Mouse (Mus musculus): ENCODE measurements around the gene Got1. TPM values are rescaled to one million over a fixed set of nuclear protein-coding genes. Genes with fewer than 3 reads are reported as not detected.
A peak's percentile ranks its signal among the peaks of the same experiment; 100 is the strongest.
"Not testable (repeated sequence)": the region's sequence is repeated elsewhere in the genome, so short reads cannot be mapped to it uniquely, and the experiment has no call there.

The Got1 gene
- total RNA-seq, 2 experiments from 2014 or later, result 324 to 342 TPM

- intact Hi-C loops (cut with DNase I), result no loop called here
- DNase-seq (ENCODE audit: low spot score in 2 of 2), result no peak
Observed at GRCm38 (mm10) chr19:43525566-43525965, 1.2 kb upstream of the Got1 start.

GRCm38 (mm10) chr19:43525104-43525482 is 688 bp upstream of the Got1 start:
- intact Hi-C loops (cut with DNase I), result no loop called here
- peak; percentile 62 to 73 for DNase-seq (ENCODE audit: low spot score in 2 of 2)

GRCm38 (mm10) chr19:43523551-43523950 is 854 bp downstream of the Got1 start:
- DNase-seq (ENCODE audit: low spot score in 2 of 2), result peak; percentile 62 to 87
- intact Hi-C loops (cut with DNase I), result no loop called here

GRCm38 (mm10) chr19:43521996-43522395 is 2.4 kb downstream of the Got1 start:
- peak in 1 of 2 experiments; percentile 73 for DNase-seq (ENCODE audit: low spot score in 2 of 2)

GRCm38 (mm10) chr19:43521362-43521761 is 3.0 kb downstream of the Got1 start:
- DNase-seq (ENCODE audit: low spot score in 2 of 2), result no peak
- intact Hi-C loops (cut with DNase I), result no loop called here

More at GRCm38 (mm10) chr19:43521996-43522395, 2.4 kb downstream of the Got1 start:
- intact Hi-C loops (cut with DNase I), result no loop called here

GRCm38 (mm10) chr19:43520402-43520801 is 4.0 kb downstream of the Got1 start:
- intact Hi-C loops (cut with DNase I), result no loop called here
- DNase-seq (ENCODE audit: low spot score in 2 of 2), result no peak

- peak in 1 of 2 experiments; percentile 41 for DNase-seq (ENCODE audit: low spot score in 2 of 2)
- intact Hi-C loops (cut with DNase I), result no loop called here
Observed at GRCm38 (mm10) chr19:43519226-43519625, 5.2 kb downstream of the Got1 start.

GRCm38 (mm10) chr19:43518261-43518660 is 6.1 kb downstream of the Got1 start:
- no peak for DNase-seq (ENCODE audit: low spot score in 2 of 2)
- intact Hi-C loops (cut with DNase I), result no loop called here

GRCm38 (mm10) chr19:43517808-43518207 is 6.6 kb downstream of the Got1 start:
- DNase-seq (ENCODE audit: low spot score in 2 of 2), result no peak
- intact Hi-C loops (cut with DNase I), result no loop called here

GRCm38 (mm10) chr19:43517320-43517719 is 7.1 kb downstream of the Got1 start:
- intact Hi-C loops (cut with DNase I), result no loop called here
- DNase-seq (ENCODE audit: low spot score in 2 of 2), result no peak

GRCm38 (mm10) chr19:43516397-43517035 is 7.9 kb downstream of the Got1 start:
- DNase-seq (ENCODE audit: low spot score in 2 of 2), result no peak
- intact Hi-C loops (cut with DNase I), result no loop called here

GRCm38 (mm10) chr19:43515668-43516396 is 8.6 kb downstream of the Got1 start:
- intact Hi-C loops (cut with DNase I), result no loop called here
- no peak for DNase-seq (ENCODE audit: low spot score in 2 of 2)

GRCm38 (mm10) chr19:43513874-43514273 is 10.5 kb downstream of the Got1 start:
- no peak for DNase-seq (ENCODE audit: low spot score in 2 of 2)
- intact Hi-C loops (cut with DNase I), result no loop called here

- intact Hi-C loops (cut with DNase I), result no loop called here
- DNase-seq (ENCODE audit: low spot score in 2 of 2), result no peak
Observed at GRCm38 (mm10) chr19:43511621-43512620, 12.5 kb downstream of the Got1 start.

GRCm38 (mm10) chr19:43510436-43511220 is 13.8 kb downstream of the Got1 start:
- intact Hi-C loops (cut with DNase I), result no loop called here
- no peak for DNase-seq (ENCODE audit: low spot score in 2 of 2)

- intact Hi-C loops (cut with DNase I), result no loop called here
- DNase-seq (ENCODE audit: low spot score in 2 of 2), result no peak
Observed at GRCm38 (mm10) chr19:43505441-43505840, 19.0 kb downstream of the Got1 start.

GRCm38 (mm10) chr19:43503593-43503992 is 20.8 kb downstream of the Got1 start:
- intact Hi-C loops (cut with DNase I); DNase-seq (ENCODE audit: low spot score in 2 of 2): not testable (repeated sequence)

GRCm38 (mm10) chr19:43502630-43503029 is 21.8 kb downstream of the Got1 start:
- intact Hi-C loops (cut with DNase I), result no loop called here

GRCm38 (mm10) chr19:43498874-43499273 is 25.5 kb downstream of the Got1 start:
- no peak for DNase-seq (ENCODE audit: low spot score in 2 of 2)

More at GRCm38 (mm10) chr19:43502630-43503029, 21.8 kb downstream of the Got1 start:
- no peak for DNase-seq (ENCODE audit: low spot score in 2 of 2)

More at GRCm38 (mm10) chr19:43498874-43499273, 25.5 kb downstream of the Got1 start:
- intact Hi-C loops (cut with DNase I), result no loop called here
